Mouse (Mus musculus) layer of hippocampus, adult 9-10 months (tissue): ENCODE results near the gene Mdm2.

Experiments
- DNase-seq: peaks from one replicate; pipeline ENCODE4 v3.0.0; 2022; ENCODE audit warnings: low spot score

Gene Mdm2

DNA sequence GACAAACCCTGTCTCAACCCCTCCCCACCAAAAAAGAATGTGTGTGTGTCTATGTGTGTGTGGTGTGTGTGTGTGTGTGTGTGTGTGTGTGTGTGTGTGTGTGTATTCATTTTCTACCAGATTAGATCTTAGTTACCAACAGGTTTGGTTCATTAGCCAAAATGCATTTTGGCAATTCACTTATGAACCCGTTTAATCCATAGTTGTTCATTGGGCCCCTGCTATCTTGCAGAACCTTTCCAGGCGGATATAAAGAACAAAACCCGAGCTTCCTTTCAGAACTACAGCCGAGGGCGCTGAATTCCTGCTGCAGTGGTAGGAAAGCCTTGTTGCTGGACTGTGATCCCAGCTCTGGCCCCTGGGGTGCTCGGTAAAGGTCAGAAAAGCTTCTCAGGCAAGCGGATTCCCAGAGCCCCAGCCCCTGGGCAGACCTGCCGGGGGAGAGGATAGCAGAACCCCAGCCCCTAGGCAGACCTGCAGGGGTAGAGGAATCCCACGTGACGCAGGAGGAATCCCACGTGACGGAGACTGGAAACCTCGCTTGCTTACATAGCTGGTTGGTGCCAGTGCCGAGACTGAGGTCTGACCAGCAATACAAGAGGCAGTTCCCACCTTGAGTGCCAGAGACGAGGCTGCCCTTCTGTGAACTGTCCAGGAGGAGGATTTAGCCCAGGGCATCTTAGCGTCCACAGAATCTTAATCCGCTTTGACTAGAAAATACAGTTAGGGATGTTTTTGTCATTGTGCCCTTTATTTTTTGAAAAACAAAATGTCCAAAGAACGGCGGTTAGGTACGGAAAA, 69.0 kb downstream of the Mdm2 start:
- no peak for DNase-seq

DNA sequence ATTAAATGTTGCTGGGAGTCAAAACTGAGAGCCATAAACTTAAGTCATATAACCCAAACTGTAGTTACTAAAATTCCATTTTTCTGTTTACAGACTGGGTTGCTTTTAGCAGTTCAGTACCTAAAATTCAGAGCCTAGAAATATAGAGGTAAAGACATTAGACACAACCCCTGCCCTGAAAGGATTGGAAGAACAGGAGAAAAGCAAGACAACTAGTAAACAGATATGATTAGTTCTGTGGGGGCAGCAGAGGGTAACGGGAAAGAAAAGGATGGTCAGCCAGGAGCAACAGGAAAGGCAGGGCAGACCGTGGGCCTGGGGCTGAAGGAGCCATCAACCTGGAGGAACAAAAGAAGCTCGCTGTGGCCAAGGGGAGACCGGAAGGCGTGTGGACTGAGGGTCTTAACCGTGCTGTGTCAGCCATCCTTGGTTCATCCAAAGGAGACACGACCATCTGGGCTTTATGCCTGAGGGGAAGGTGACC, 69.9 kb downstream of the Mdm2 start:
- no peak for DNase-seq

DNA sequence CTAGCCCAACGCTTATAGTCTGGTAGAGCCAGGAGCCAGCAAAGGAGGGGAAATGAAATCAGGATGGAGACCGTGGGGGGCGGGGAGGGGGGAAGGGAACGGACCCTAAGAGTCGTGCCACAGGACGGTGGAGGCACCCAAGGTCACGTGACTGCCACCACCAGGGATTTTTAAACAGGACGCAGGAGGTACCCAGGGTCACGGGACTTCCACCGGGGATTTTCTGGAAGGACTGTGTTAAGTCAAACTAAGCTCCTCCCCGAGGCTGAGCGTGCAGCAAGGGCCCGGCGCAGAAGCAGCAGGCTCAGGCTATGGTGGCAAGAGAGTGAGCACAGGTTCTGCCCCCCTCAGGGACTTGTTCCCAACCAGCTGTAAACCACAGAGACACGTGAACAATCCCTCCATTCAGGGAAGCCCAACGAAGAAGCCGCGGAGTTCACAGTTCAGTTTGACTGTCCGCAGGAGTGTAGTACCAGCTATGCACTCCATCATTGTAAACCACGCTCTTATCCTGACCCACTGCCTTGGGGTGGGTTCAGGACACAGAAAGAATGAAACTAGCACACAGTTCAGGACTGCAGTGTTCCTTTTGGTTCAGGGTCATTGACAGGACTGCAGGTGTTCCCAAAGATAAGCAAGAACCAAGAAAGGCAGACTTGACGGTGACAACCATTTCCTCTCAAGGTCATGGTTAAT, 70.5 kb downstream of the Mdm2 start:
- DNase-seq: no peak

DNA sequence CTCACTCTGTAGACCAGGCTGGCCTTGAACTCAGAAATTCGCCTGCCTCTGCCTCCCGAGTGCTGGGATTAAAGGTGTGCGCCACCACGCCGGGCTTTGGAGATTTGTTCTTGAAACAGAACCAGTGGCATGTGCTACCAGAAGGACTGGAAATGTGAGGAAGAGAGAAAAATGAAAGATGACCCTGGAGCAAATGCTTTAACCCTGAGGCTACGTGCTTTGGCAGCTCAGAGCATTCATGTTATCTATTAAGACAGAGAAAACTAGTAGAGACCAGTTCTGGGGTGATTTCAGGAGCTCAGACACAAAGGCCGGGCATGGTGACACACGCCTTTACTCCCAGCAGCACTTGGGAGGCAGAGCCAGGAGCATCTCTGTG, 71.3 kb downstream of the Mdm2 start:
- no peak for DNase-seq
